Comparison of ENCODE assay signal across 18 mouse cellular contexts in the genomic region with DNA sequence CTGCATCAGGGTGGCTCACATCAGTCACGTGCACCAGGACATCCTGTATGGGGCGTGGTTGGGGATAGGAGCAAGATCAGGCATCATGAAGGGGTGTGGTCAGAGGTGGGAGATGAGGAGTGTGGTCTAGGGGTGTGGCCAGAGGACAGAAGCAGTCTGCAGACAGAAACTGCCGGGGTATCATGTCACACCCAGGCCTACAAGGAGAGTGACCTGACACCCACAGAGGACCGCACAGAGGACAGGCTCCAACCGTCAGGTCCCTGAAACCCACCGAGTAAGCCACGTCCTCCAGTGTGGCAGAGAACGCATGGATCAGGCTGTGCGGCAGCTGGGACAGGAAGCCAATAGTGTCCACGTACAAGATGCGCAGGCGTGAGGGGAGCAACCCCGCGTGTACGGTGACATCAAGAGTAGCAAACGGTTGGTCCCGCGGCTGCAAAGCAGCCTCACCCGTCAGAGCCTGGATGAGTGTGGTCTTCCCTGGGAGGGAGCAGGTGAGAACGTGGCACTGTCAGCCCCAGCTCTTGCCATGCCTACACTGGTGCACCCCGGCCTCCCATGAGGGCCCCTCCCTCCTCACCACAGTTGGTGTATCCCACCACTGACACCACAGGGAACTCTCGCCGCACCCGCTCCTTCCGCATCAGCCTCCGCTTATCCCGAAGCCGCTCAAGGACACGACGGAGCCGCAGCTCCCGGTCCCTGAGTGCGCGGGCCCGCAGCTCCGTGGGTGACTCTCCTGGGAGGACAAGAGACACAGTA. TPM values are rescaled to one million over a fixed set of nuclear protein-coding genes. Genes with fewer than 3 reads are reported as not detected.
DNase-seq lines count a peak whose midpoint lies in the region; ATAC-seq lines count a peak whose summit lies in the region.
"Had no signal": no experiment of that assay in that cellular context is flagged by ENCODE, and none has a peak within 500 bp of the region (broad histone marks: within the 10 kb centered on the region; RNA-seq: fewer than 3 reads in every experiment).

No protein-coding gene starts in this region.

- no peak overlapping the region for H3K27ac ChIP-seq in kidney, embryonic 16.5 days (ENCODE audit: low read length)
- H3K27ac ChIP-seq: embryonic facial prominence, embryonic 15.5 days; heart, embryonic 13.5 days; hindbrain, embryonic 13.5 days; left cerebral cortex, adult 2 months; limb, embryonic 15.5 days; neural tube, embryonic 13.5 days had no signal

- no peaks in the 10 kb centered on the region for H3K27me3 ChIP-seq in kidney, embryonic 16.5 days (ENCODE audit: insufficient read depth, low read length)
- H3K27me3 ChIP-seq: CH12.LX; embryonic facial prominence, embryonic 15.5 days; neural tube, embryonic 13.5 days had no signal

- WGBS in kidney, embryonic 16.5 days = 93% methylated on average over 36 of the region's 36 CpGs

- peaks cover 34% of the 10 kb centered on the region for H3K4me1 ChIP-seq in kidney, embryonic 16.5 days (ENCODE audit: insufficient read depth, low read length)

- H3K9ac ChIP-seq in kidney, embryonic 16.5 days (replicated peaks; ENCODE audit: low read length) = no peak overlapping the region
- H3K9ac ChIP-seq: embryonic facial prominence, embryonic 15.5 days; heart, embryonic 13.5 days; hindbrain, embryonic 13.5 days; limb, embryonic 15.5 days; neural tube, embryonic 13.5 days had no signal

- ATAC-seq in kidney, embryonic 16.5 days (ENCODE audit: low FRiP score, low TSS enrichment) = no peak

- H3K9me3 ChIP-seq in kidney, embryonic 16.5 days (ENCODE audit: low read length) = 0 out of 2 replicates have a peak, but pooled peaks cover 8% of the 10 kb centered on the region
- H3K9me3 ChIP-seq: heart, embryonic 13.5 days; hindbrain, embryonic 13.5 days; limb, embryonic 15.5 days; neural tube, embryonic 13.5 days had no signal

- no peak overlapping the region for H3K4me3 ChIP-seq in kidney, embryonic 16.5 days (ENCODE audit: low read length)
- H3K4me3 ChIP-seq: embryonic facial prominence, embryonic 15.5 days; heart, embryonic 13.5 days; hindbrain, embryonic 13.5 days; left cerebral cortex, adult 2 months; limb, embryonic 15.5 days; neural tube, embryonic 13.5 days had no signal

- intact Hi-C loops in heart, postnatal 14 days (cut with DNase I) = no loop called here

- DNase-seq in kidney, postnatal 10 days = peak; percentile 21
- DNase-seq in thymus, postnatal 14 days = peak; percentile 9
- no peak for DNase-seq in thymus, postnatal 0 days (ENCODE audit: low spot score)
- peak; percentile 67 for DNase-seq in cerebellum, adult 11-12 months
- no peak for DNase-seq in ovary, adult 18-20 months (ENCODE audit: low spot score)
- DNase-seq in heart, postnatal 14 days = no peak
- DNase-seq: gastrocnemius, postnatal 25 days; kidney, postnatal 4 days; lung, adult 18-20 months; retina, postnatal 1 day had no signal

- H3K36me3 ChIP-seq in kidney, embryonic 16.5 days (ENCODE audit: insufficient read depth, low read length) = peaks cover 38% of the 10 kb centered on the region

- H3K4me2 ChIP-seq in kidney, embryonic 16.5 days (replicated peaks; ENCODE audit: low read depth, low read length) = no peak overlapping the region
- H3K4me2 ChIP-seq: embryonic facial prominence, embryonic 15.5 days; heart, embryonic 13.5 days; hindbrain, embryonic 13.5 days; limb, embryonic 15.5 days; neural tube, embryonic 13.5 days had no signal

RNA-seq across cellular contexts. Expression of a gene that starts 3.2 kb away (rescaled TPM):
- polyA plus RNA-seq in kidney, embryonic 16.5 days (2015; fragmentation: Nextera tagmentation; extraction: Ambion mirVana) = 36.4 and 39.2 TPM in 2 replicates
- 32.0 and 36.8 TPM in 2 replicates for polyA plus RNA-seq in thymus, postnatal 0 days (2015; fragmentation: Nextera tagmentation; extraction: Ambion mirVana)
- total RNA-seq in heart, postnatal 14 days (2021) = 10 to 100 TPM; 27.0 to 29.8 TPM

RNA-seq across cellular contexts. Expression of a gene that starts 5.0 kb away (rescaled TPM):
- polyA plus RNA-seq in kidney, embryonic 16.5 days (2015; fragmentation: Nextera tagmentation; extraction: Ambion mirVana) = 2.3 and 2.6 TPM in 2 replicates
- polyA plus RNA-seq in thymus, postnatal 0 days (2015; fragmentation: Nextera tagmentation; extraction: Ambion mirVana) = 3.3 and 3.5 TPM in 2 replicates
- not detected for total RNA-seq in heart, postnatal 14 days (2021)
- total RNA-seq: gastrocnemius, postnatal 25 days had no signal

RNA-seq across cellular contexts. Expression of a gene that starts 5.1 kb away (rescaled TPM):
- 4.5 and 6.0 TPM in 2 replicates for polyA plus RNA-seq in kidney, embryonic 16.5 days (2015; fragmentation: Nextera tagmentation; extraction: Ambion mirVana)
- polyA plus RNA-seq in thymus, postnatal 0 days (2015; fragmentation: Nextera tagmentation; extraction: Ambion mirVana) = 4.9 and 5.8 TPM in 2 replicates
- total RNA-seq in heart, postnatal 14 days (2021) = 1 to 10 TPM; 2.9 to 3.0 TPM

RNA-seq across cellular contexts. Expression of a gene that starts 10.6 kb away (rescaled TPM):
- 1.6 and 1.7 TPM in 2 replicates for polyA plus RNA-seq in kidney, embryonic 16.5 days (2015; fragmentation: Nextera tagmentation; extraction: Ambion mirVana)
- polyA plus RNA-seq in thymus, postnatal 0 days (2015; fragmentation: Nextera tagmentation; extraction: Ambion mirVana) = 2.3 and 2.8 TPM in 2 replicates
- total RNA-seq in heart, postnatal 14 days (2021) = under 1 TPM in 1 of 2 experiments, not detected in 1; 0.07 TPM

RNA-seq across cellular contexts. Expression of a gene that starts 30.8 kb away (rescaled TPM):
- 39.4 and 42.8 TPM in 2 replicates for polyA plus RNA-seq in kidney, embryonic 16.5 days (2015; fragmentation: Nextera tagmentation; extraction: Ambion mirVana)
- 75.1 and 82.2 TPM in 2 replicates for polyA plus RNA-seq in thymus, postnatal 0 days (2015; fragmentation: Nextera tagmentation; extraction: Ambion mirVana)
- 10 to 100 TPM; 21.0 to 21.4 TPM for total RNA-seq in heart, postnatal 14 days (2021)

Comparison
In these comparisons a context has a peak if more than half of its experiments do, and no peak if none do; other contexts are left out.
1. DNase-seq: peak in kidney, postnatal 10 days (single experiment), thymus, postnatal 14 days (single experiment) and cerebellum, adult 11-12 months (single experiment); none in thymus, postnatal 0 days (single experiment), ovary, adult 18-20 months (single experiment) and heart, postnatal 14 days (0 of 2).